Mouse (Mus musculus): Measurements from ENCODE around the gene Fam126a. TPM values are rescaled to one million over a fixed set of nuclear protein-coding genes. Genes with fewer than 3 reads are reported as not detected.

Fam126a gene
- total and polyA plus RNA-seq, 3 experiments: 9.2 to 44.1 (median 41.3) TPM

- H3K36me3 ChIP-seq (ENCODE audit: control insufficient read depth, insufficient read depth, low read length): peaks cover 5% of the 10 kb centered on the region
- no peaks in the 10 kb centered on the region; the same call in 1 of the 2 replicates for H3K4me1 ChIP-seq (ENCODE audit: control insufficient read depth, insufficient read depth, low read length)
- intact Hi-C loops (cut with DNase I): no loop called here
- H3K27me3 ChIP-seq (ENCODE audit: control insufficient read depth, insufficient read depth, low read length): no peaks in the 10 kb centered on the region
- DNase-seq: no peak
- H3K4me3 ChIP-seq: no peak overlapping the region
- WGBS: 86% methylated on average over 7 of the region's 7 CpGs
- TF ChIP-seq POLR2A (IDR thresholded peaks at IDR 0.05; ENCODE audit: insufficient read depth, low read depth, low read length) (no peak), EP300 (IDR thresholded peaks at IDR 0.05; ENCODE audit: insufficient read depth, low read depth, low read length) (no peak), CTCF (IDR thresholded peaks at IDR 0.05) (no peak)
- no peak overlapping the region for H3K27ac ChIP-seq
- H3K9ac ChIP-seq (ENCODE audit: low read depth, low read length): no peak overlapping the region
- H3K79me2 ChIP-seq (replicated peaks; ENCODE audit: control insufficient read depth, insufficient read depth, low read length): peaks cover 5% of the 10 kb centered on the region; the same call in 1 of the 2 replicates
These were observed 11.7 kb downstream of the Fam126a start for GRCm38 (mm10) chr5:24018621-24019261.

GRCm38 (mm10) chr5:24016912-24017311 is 13.6 kb downstream of the Fam126a start:
- intact Hi-C loops (cut with DNase I): no loop called here
- Histone ChIP-seq H3K27ac (no peak overlapping the region), H3K27me3 (ENCODE audit: control insufficient read depth, insufficient read depth, low read length) (no peaks in the 10 kb centered on the region), H3K4me1 (ENCODE audit: control insufficient read depth, insufficient read depth, low read length) (no peaks in the 10 kb centered on the region; the same call in none of the 2 replicates), H3K36me3 (ENCODE audit: control insufficient read depth, insufficient read depth, low read length) (peaks cover 7% of the 10 kb centered on the region), H3K79me2 (replicated peaks; ENCODE audit: control insufficient read depth, insufficient read depth, low read length) (peaks cover 5% of the 10 kb centered on the region; the same call in 1 of the 2 replicates), H3K9ac (ENCODE audit: low read depth, low read length) (no peak overlapping the region), H3K4me3 (no peak overlapping the region)
- 94% methylated on average over 1 of the region's 1 CpGs for WGBS
- DNase-seq: no peak
- no peak for TF ChIP-seq EP300 (IDR thresholded peaks at IDR 0.05; ENCODE audit: insufficient read depth, low read depth, low read length)
- no peak for TF ChIP-seq CTCF (IDR thresholded peaks at IDR 0.05)
- no peak for TF ChIP-seq POLR2A (IDR thresholded peaks at IDR 0.05; ENCODE audit: insufficient read depth, low read depth, low read length)

GRCm38 (mm10) chr5:24013338-24014003 is 17.0 kb downstream of the Fam126a start:
- no peaks in the 10 kb centered on the region for H3K27me3 ChIP-seq (ENCODE audit: control insufficient read depth, insufficient read depth, low read length)
- 78% methylated on average over 5 of the region's 5 CpGs for WGBS
- no peak for TF ChIP-seq POLR2A (IDR thresholded peaks at IDR 0.05; ENCODE audit: insufficient read depth, low read depth, low read length)
- no peak for TF ChIP-seq CTCF (IDR thresholded peaks at IDR 0.05)
- no peak for TF ChIP-seq EP300 (IDR thresholded peaks at IDR 0.05; ENCODE audit: insufficient read depth, low read depth, low read length)
- H3K27ac ChIP-seq: no peak overlapping the region
- no peak for DNase-seq
- H3K4me3 ChIP-seq: no peak overlapping the region
- intact Hi-C loops (cut with DNase I): no loop called here
- peaks cover 2% of the 10 kb centered on the region for H3K36me3 ChIP-seq (ENCODE audit: control insufficient read depth, insufficient read depth, low read length)
- no peaks in the 10 kb centered on the region; the same call in 1 of the 2 replicates for H3K4me1 ChIP-seq (ENCODE audit: control insufficient read depth, insufficient read depth, low read length)
- no peak overlapping the region for H3K9ac ChIP-seq (ENCODE audit: low read depth, low read length)
- peaks cover 2% of the 10 kb centered on the region; the same call in 1 of the 2 replicates for H3K79me2 ChIP-seq (replicated peaks; ENCODE audit: control insufficient read depth, insufficient read depth, low read length)

- no peaks in the 10 kb centered on the region for H3K27me3 ChIP-seq (ENCODE audit: control insufficient read depth, insufficient read depth, low read length)
- no peak for DNase-seq
- peaks cover 9% of the 10 kb centered on the region; the same call in 1 of the 2 replicates for H3K36me3 ChIP-seq (ENCODE audit: control insufficient read depth, insufficient read depth, low read length)
- 60% methylated on average over 1 of the region's 1 CpGs for WGBS
- intact Hi-C loops (cut with DNase I): no loop called here
- no peak for TF ChIP-seq CTCF (IDR thresholded peaks at IDR 0.05)
- H3K79me2 ChIP-seq (replicated peaks; ENCODE audit: control insufficient read depth, insufficient read depth, low read length): peaks cover 3% of the 10 kb centered on the region
- H3K27ac ChIP-seq: no peak overlapping the region
- H3K4me3 ChIP-seq: no peak overlapping the region
- H3K4me1 ChIP-seq (ENCODE audit: control insufficient read depth, insufficient read depth, low read length): peaks cover 2% of the 10 kb centered on the region
- no peak overlapping the region for H3K9ac ChIP-seq (ENCODE audit: low read depth, low read length)
These were observed 31.3 kb downstream of the Fam126a start for GRCm38 (mm10) chr5:23999083-23999671.

- Histone ChIP-seq H3K4me3 (no peak overlapping the region), H3K9ac (ENCODE audit: low read depth, low read length) (no peak overlapping the region), H3K4me1 (ENCODE audit: control insufficient read depth, insufficient read depth, low read length) (peaks cover 13% of the 10 kb centered on the region), H3K36me3 (ENCODE audit: control insufficient read depth, insufficient read depth, low read length) (peaks cover 16% of the 10 kb centered on the region), H3K79me2 (replicated peaks; ENCODE audit: control insufficient read depth, insufficient read depth, low read length) (peaks cover 3% of the 10 kb centered on the region), H3K27me3 (ENCODE audit: control insufficient read depth, insufficient read depth, low read length) (no peaks in the 10 kb centered on the region), H3K27ac (no peak overlapping the region)
- no peak for TF ChIP-seq CTCF (IDR thresholded peaks at IDR 0.05)
- no peak for TF ChIP-seq EP300 (IDR thresholded peaks at IDR 0.05; ENCODE audit: insufficient read depth, low read depth, low read length)
- no peak for TF ChIP-seq POLR2A (IDR thresholded peaks at IDR 0.05; ENCODE audit: insufficient read depth, low read depth, low read length)
- intact Hi-C loops (cut with DNase I): loop anchor here (2.0 kb wide), 1 partner anchor 35 kb away; the partner anchor contains the start of gene Fam126a
- 79% methylated on average over 5 of the region's 5 CpGs for WGBS
- DNase-seq: no peak
These were observed 34.5 kb downstream of the Fam126a start for GRCm38 (mm10) chr5:23995951-23996350.

DNA sequence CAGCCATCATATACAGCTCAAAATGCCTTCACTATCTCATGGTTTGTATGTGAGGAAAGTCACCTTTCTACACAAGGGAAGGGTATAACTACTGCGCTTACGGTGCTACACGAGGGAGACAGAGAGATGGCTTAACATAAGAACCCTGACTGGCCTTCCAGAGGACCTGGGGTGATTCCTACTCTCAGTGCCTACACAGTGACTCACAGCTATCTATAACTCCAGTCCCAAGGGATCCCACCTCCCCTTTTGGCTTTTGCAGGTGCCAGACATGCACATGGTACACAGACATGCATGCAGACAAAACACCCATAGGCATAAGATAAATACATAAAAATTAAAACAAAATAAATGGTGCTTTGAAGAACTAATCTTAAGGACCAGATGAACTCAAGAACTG is 35.6 kb downstream of the Fam126a start:
- 82% methylated on average over 3 of the region's 3 CpGs for WGBS
- Histone ChIP-seq H3K9ac (ENCODE audit: low read depth, low read length) (no peak overlapping the region), H3K4me3 (no peak overlapping the region), H3K36me3 (ENCODE audit: control insufficient read depth, insufficient read depth, low read length) (peaks cover 18% of the 10 kb centered on the region), H3K4me1 (ENCODE audit: control insufficient read depth, insufficient read depth, low read length) (peaks cover 13% of the 10 kb centered on the region), H3K27ac (no peak overlapping the region), H3K27me3 (ENCODE audit: control insufficient read depth, insufficient read depth, low read length) (no peaks in the 10 kb centered on the region), H3K79me2 (replicated peaks; ENCODE audit: control insufficient read depth, insufficient read depth, low read length) (peaks cover 1% of the 10 kb centered on the region)
- intact Hi-C loops (cut with DNase I): loop anchor here (2.0 to 5.0 kb wide), 2 partner anchors 36 to 73 kb away; partner anchors contain the start of gene Fam126a
- DNase-seq: no peak
- TF ChIP-seq CTCF (IDR thresholded peaks at IDR 0.05) (no peak), EP300 (IDR thresholded peaks at IDR 0.05; ENCODE audit: insufficient read depth, low read depth, low read length) (no peak), POLR2A (IDR thresholded peaks at IDR 0.05; ENCODE audit: insufficient read depth, low read depth, low read length) (no peak)

Data from heart, adult 2 months (tissue).